Mouse (Mus musculus) liver, embryonic 16.5 days (tissue): ENCODE measurements at regions not wholly inside any gene's neighbourhood (a gene's known extent, or its start where the extent isn't known, plus 50 kb on each side); places are given as distances from the start of the nearest gene placed in this dataset.

Experiments
- ATAC-seq: fragments of 200-750 bp; cut with Nextera tagmentation; 2 replicates; pipeline ENCODE4 v1.8.0; 2017; ENCODE audit warnings: low read depth, mild to moderate bottlenecking, moderate number of reproducible peaks, moderate library complexity
- H3K27ac ChIP-seq: fragments of 300-500 bp; sonication (generic); 2 replicates; pipeline ENCODE4 v1.5.1; 2014; ENCODE audit warnings: mild to moderate bottlenecking, low read length
- H3K27me3 ChIP-seq: fragments of 300-500 bp; sonication (generic); 2 replicates; pipeline ENCODE4 v1.6.1; 2014; ENCODE audit warnings: low read depth, low read length, mixed read lengths; ENCODE audit not compliant: control insufficient read depth, insufficient read depth
- H3K36me3 ChIP-seq: fragments of 300-500 bp; sonication (generic); 2 replicates; pipeline ENCODE4 v1.6.1; 2014; ENCODE audit warnings: mild to moderate bottlenecking; ENCODE audit not compliant: control insufficient read depth, insufficient read depth
- H3K4me1 ChIP-seq: fragments of 300-500 bp; sonication (generic); 2 replicates; pipeline ENCODE4 v1.6.1; 2014; ENCODE audit warnings: low read depth, low read length, mixed read lengths; ENCODE audit not compliant: control insufficient read depth
- H3K4me2 ChIP-seq: fragments of 300-500 bp; sonication (generic); 2 replicates; pipeline ENCODE4 v1.6.1; 2014; ENCODE audit warnings: low read depth, low read length, mixed read lengths
- H3K4me3 ChIP-seq: fragments of 300-500 bp; sonication (generic); 2 replicates; pipeline ENCODE4 v1.5.1; 2014; ENCODE audit warnings: low read depth, mild to moderate bottlenecking, low read length
- H3K9ac ChIP-seq: fragments of 300-500 bp; sonication (generic); 2 replicates; pipeline ENCODE4 v1.6.1; 2014; ENCODE audit warnings: low read depth, low read length
- H3K9me3 ChIP-seq: fragments of 300-500 bp; sonication (generic); replicated peaks from 2 replicates; pipeline ENCODE4 v1.6.1; 2016; ENCODE audit warnings: low read length; ENCODE audit not compliant: control insufficient read depth
- WGBS: fragments of 180-500 bp; shearing (Covaris S2); extraction: QIAGEN DNeasy Blood & Tissue Kit; methylation state at CpG from one replicate; pipeline ENCODE4 v1.1.7; 2014; ENCODE audit not compliant: insufficient replicate concordance; 5-methylcytosine and 5-hydroxymethylcytosine counted together

GRCm38 (mm10) chr3:58311104-58311685 lies 103.3 kb upstream of the Tsc22d2 start:
- no peaks in the 10 kb centered on the region for H3K4me1 ChIP-seq
- 68% methylated on average over 5 of the region's 5 CpGs for WGBS
- ATAC-seq = no peak
- no peak overlapping the region for H3K4me2 ChIP-seq
- no peak overlapping the region for H3K9ac ChIP-seq
- H3K27ac ChIP-seq = no peak overlapping the region
- no peaks in the 10 kb centered on the region for H3K27me3 ChIP-seq
- H3K4me3 ChIP-seq = no peak overlapping the region
- H3K36me3 ChIP-seq = no peaks in the 10 kb centered on the region
- no peaks in the 10 kb centered on the region for H3K9me3 ChIP-seq

GRCm38 (mm10) chr3:58312623-58313022 lies 101.9 kb upstream of the Tsc22d2 start:
- Histone ChIP-seq H3K36me3 (no peaks in the 10 kb centered on the region), H3K4me2 (no peak overlapping the region), H3K27me3 (no peaks in the 10 kb centered on the region), H3K9ac (no peak overlapping the region), H3K4me1 (no peaks in the 10 kb centered on the region), H3K9me3 (no peaks in the 10 kb centered on the region), H3K27ac (no peak overlapping the region), H3K4me3 (no peak overlapping the region)
- 61% methylated on average over 6 of the region's 6 CpGs for WGBS
- ATAC-seq = no peak

GRCm38 (mm10) chr3:58315236-58315635 lies 99.3 kb upstream of the Tsc22d2 start:
- 71% methylated on average over 6 of the region's 6 CpGs for WGBS
- no peak overlapping the region for H3K4me3 ChIP-seq
- H3K36me3 ChIP-seq = no peaks in the 10 kb centered on the region
- no peak overlapping the region for H3K4me2 ChIP-seq
- H3K9ac ChIP-seq = no peak overlapping the region
- H3K4me1 ChIP-seq = no peaks in the 10 kb centered on the region
- H3K9me3 ChIP-seq = no peaks in the 10 kb centered on the region
- no peak overlapping the region for H3K27ac ChIP-seq
- no peak for ATAC-seq
- H3K27me3 ChIP-seq = no peaks in the 10 kb centered on the region

- H3K4me1 ChIP-seq = no peaks in the 10 kb centered on the region
- H3K9me3 ChIP-seq = no peaks in the 10 kb centered on the region
- H3K27me3 ChIP-seq = no peaks in the 10 kb centered on the region
- H3K4me2 ChIP-seq = no peak overlapping the region
- ATAC-seq = no peak
- H3K9ac ChIP-seq = no peak overlapping the region
- H3K27ac ChIP-seq = no peak overlapping the region
- no peaks in the 10 kb centered on the region for H3K36me3 ChIP-seq
- no peak overlapping the region for H3K4me3 ChIP-seq
- WGBS = 44% methylated on average over 2 of the region's 2 CpGs
These were observed 97.3 kb upstream of the Tsc22d2 start for GRCm38 (mm10) chr3:58317240-58317639.

- H3K36me3 ChIP-seq = no peaks in the 10 kb centered on the region
- no peaks in the 10 kb centered on the region for H3K4me1 ChIP-seq
- no peak overlapping the region for H3K4me2 ChIP-seq
- H3K9ac ChIP-seq = no peak overlapping the region
- H3K9me3 ChIP-seq = no peaks in the 10 kb centered on the region
- no peak overlapping the region for H3K4me3 ChIP-seq
- no peak overlapping the region for H3K27ac ChIP-seq
- ATAC-seq = no peak
- 43% methylated on average over 2 of the region's 2 CpGs for WGBS
- H3K27me3 ChIP-seq = no peaks in the 10 kb centered on the region
These were observed 95.8 kb upstream of the Tsc22d2 start for GRCm38 (mm10) chr3:58318756-58319155.

- no peak for ATAC-seq
- Histone ChIP-seq H3K9ac (no peak overlapping the region), H3K9me3 (no peaks in the 10 kb centered on the region), H3K4me1 (no peaks in the 10 kb centered on the region), H3K27me3 (no peaks in the 10 kb centered on the region), H3K36me3 (no peaks in the 10 kb centered on the region), H3K27ac (no peak overlapping the region), H3K4me3 (no peak overlapping the region), H3K4me2 (no peak overlapping the region)
- 62% methylated on average over 1 of the region's 1 CpGs for WGBS
These were observed 95.1 kb upstream of the Tsc22d2 start for GRCm38 (mm10) chr3:58319463-58319862.

- ATAC-seq = no peak
- Histone ChIP-seq H3K27me3 (no peaks in the 10 kb centered on the region), H3K4me1 (no peaks in the 10 kb centered on the region), H3K27ac (no peak overlapping the region), H3K4me2 (no peak overlapping the region), H3K4me3 (no peak overlapping the region), H3K9me3 (no peaks in the 10 kb centered on the region), H3K9ac (no peak overlapping the region), H3K36me3 (no peaks in the 10 kb centered on the region)
- WGBS = 38% methylated on average over 4 of the region's 4 CpGs
These were observed 93.7 kb upstream of the Tsc22d2 start for GRCm38 (mm10) chr3:58320812-58321211.

GRCm38 (mm10) chr3:58322322-58322721 lies 92.2 kb upstream of the Tsc22d2 start:
- no peak overlapping the region for H3K4me2 ChIP-seq
- H3K9me3 ChIP-seq = no peaks in the 10 kb centered on the region
- H3K27ac ChIP-seq = no peak overlapping the region
- no peak overlapping the region for H3K4me3 ChIP-seq
- H3K36me3 ChIP-seq = no peaks in the 10 kb centered on the region
- H3K27me3 ChIP-seq = no peaks in the 10 kb centered on the region
- no peak overlapping the region for H3K9ac ChIP-seq
- H3K4me1 ChIP-seq = no peaks in the 10 kb centered on the region
- no peak for ATAC-seq
- WGBS = 64% methylated on average over 1 of the region's 1 CpGs

GRCm38 (mm10) chr3:58327721-58328120 lies 86.8 kb upstream of the Tsc22d2 start:
- 60% methylated on average over 2 of the region's 2 CpGs for WGBS
- no peaks in the 10 kb centered on the region for H3K36me3 ChIP-seq
- H3K27ac ChIP-seq = no peak overlapping the region
- no peak overlapping the region for H3K4me2 ChIP-seq
- no peaks in the 10 kb centered on the region for H3K27me3 ChIP-seq
- H3K9ac ChIP-seq = no peak overlapping the region
- H3K4me1 ChIP-seq = no peaks in the 10 kb centered on the region
- no peak overlapping the region for H3K4me3 ChIP-seq
- ATAC-seq = no peak
- H3K9me3 ChIP-seq = no peaks in the 10 kb centered on the region
